Mouse (Mus musculus) heart, embryonic 16.5 days (tissue): ENCODE measurements around the gene Rps17. TPM values are rescaled to one million over a fixed set of nuclear protein-coding genes. Genes with fewer than 3 reads are reported as not detected.

Experiments
- ATAC-seq: fragments of 200-750 bp; cut with Nextera tagmentation; replicated peaks from 2 replicates; pipeline ENCODE4 v1.8.0; 2017; ENCODE audit warnings: moderate number of reproducible peaks; ENCODE audit not compliant: insufficient read depth, low FRiP score; ENCODE audit errors: extremely low read depth
- H3K27ac ChIP-seq: fragments of 300-500 bp; sonication (generic); 2 replicates; pipeline ENCODE4 v1.5.1; 2014; ENCODE audit warnings: mild to moderate bottlenecking, low read length, control low read depth, moderate library complexity
- H3K27me3 ChIP-seq: fragments of 300-500 bp; sonication (generic); 2 replicates; pipeline ENCODE4 v1.6.1; 2014; ENCODE audit warnings: low read length, mixed read lengths; ENCODE audit not compliant: control insufficient read depth, insufficient read depth
- H3K36me3 ChIP-seq: fragments of 300-500 bp; sonication (generic); 2 replicates; pipeline ENCODE4 v1.6.1; 2014; ENCODE audit not compliant: control insufficient read depth, insufficient read depth
- H3K4me1 ChIP-seq: fragments of 300-500 bp; sonication (generic); 2 replicates; pipeline ENCODE4 v1.6.1; 2014; ENCODE audit warnings: low read length, mixed read lengths; ENCODE audit not compliant: control insufficient read depth, insufficient read depth
- H3K4me2 ChIP-seq: fragments of 300-500 bp; sonication (generic); 2 replicates; pipeline ENCODE4 v1.6.1; 2014; ENCODE audit warnings: low read depth, mild to moderate bottlenecking, control low read depth, low read length
- H3K4me3 ChIP-seq: fragments of 300-500 bp; sonication (generic); 2 replicates; pipeline ENCODE4 v1.5.1; 2014; ENCODE audit warnings: mild to moderate bottlenecking, control low read depth, low read length
- H3K9ac ChIP-seq: fragments of 300-500 bp; sonication (generic); 2 replicates; pipeline ENCODE4 v1.6.1; 2014; ENCODE audit warnings: low read length, control low read depth
- H3K9me3 ChIP-seq: fragments of 300-500 bp; sonication (generic); replicated peaks from 2 replicates; pipeline ENCODE4 v1.6.1; 2016; ENCODE audit warnings: low read length; ENCODE audit not compliant: control insufficient read depth
- WGBS: fragments of 180-500 bp; shearing (Covaris S2); extraction: QIAGEN DNeasy Blood & Tissue Kit; methylation state at CpG from one replicate; pipeline ENCODE4 v1.1.7; 2014; 5-methylcytosine and 5-hydroxymethylcytosine counted together
- polyA plus RNA-seq: library from polyadenylated mRNA; unstranded; fragments of >200 nt; fragmentation: Nextera tagmentation; extraction: Ambion mirVana; gene quantifications from 2 replicates; pipeline ENCODE4 v1.2.1, GENCODE M21; 2015

Gene Rps17
- polyA plus RNA-seq, 1 experiment from 2014 or later: 728 TPM

GRCm38 (mm10) chr7:81319749-81320148, 25.3 kb downstream of the Rps17 start:
- Histone ChIP-seq H3K4me1 (no peaks in the 10 kb centered on the region), H3K4me2 (no peak overlapping the region), H3K27me3 (no peaks in the 10 kb centered on the region), H3K4me3 (no peak overlapping the region), H3K9ac (no peak overlapping the region), H3K36me3 (0 out of 2 replicates have a peak, but pooled peaks cover 2% of the 10 kb centered on the region), H3K27ac (no peak overlapping the region), H3K9me3 (no peaks in the 10 kb centered on the region)
- WGBS: 78% methylated on average over 6 of the region's 6 CpGs
- no peak for ATAC-seq

GRCm38 (mm10) chr7:81315583-81315982, 29.5 kb downstream of the Rps17 start:
- no peak overlapping the region for H3K9ac ChIP-seq

GRCm38 (mm10) chr7:81311581-81311980, 33.5 kb downstream of the Rps17 start:
- Histone ChIP-seq H3K27ac (no peak overlapping the region), H3K9ac (no peak overlapping the region), H3K27me3 (no peaks in the 10 kb centered on the region), H3K9me3 (no peaks in the 10 kb centered on the region), H3K4me3 (no peak overlapping the region), H3K4me2 (no peak overlapping the region), H3K4me1 (no peaks in the 10 kb centered on the region), H3K36me3 (no peaks in the 10 kb centered on the region)
- no peak for ATAC-seq

More at GRCm38 (mm10) chr7:81315583-81315982, 29.5 kb downstream of the Rps17 start:
- Histone ChIP-seq H3K4me2 (no peak overlapping the region), H3K27me3 (no peaks in the 10 kb centered on the region), H3K9me3 (no peaks in the 10 kb centered on the region), H3K4me1 (no peaks in the 10 kb centered on the region), H3K4me3 (no peak overlapping the region), H3K27ac (no peak overlapping the region), H3K36me3 (0 out of 2 replicates have a peak, but pooled peaks cover 2% of the 10 kb centered on the region)
- ATAC-seq: no peak
- WGBS: 63% methylated on average over 8 of the region's 8 CpGs

- no peaks in the 10 kb centered on the region for H3K36me3 ChIP-seq
- ATAC-seq: no peak
- H3K27ac ChIP-seq: no peak overlapping the region
- no peak overlapping the region for H3K4me2 ChIP-seq
- H3K4me1 ChIP-seq: no peaks in the 10 kb centered on the region
- no peak overlapping the region for H3K9ac ChIP-seq
- no peaks in the 10 kb centered on the region for H3K27me3 ChIP-seq
- no peaks in the 10 kb centered on the region for H3K9me3 ChIP-seq
- WGBS: 79% methylated on average over 1 of the region's 1 CpGs
- no peak overlapping the region for H3K4me3 ChIP-seq
These were observed 33.9 kb downstream of the Rps17 start for GRCm38 (mm10) chr7:81311130-81311529.

- Histone ChIP-seq H3K36me3 (no peaks in the 10 kb centered on the region), H3K9ac (no peak overlapping the region), H3K27ac (no peak overlapping the region), H3K4me2 (no peak overlapping the region), H3K4me3 (no peak overlapping the region), H3K27me3 (no peaks in the 10 kb centered on the region), H3K9me3 (no peaks in the 10 kb centered on the region), H3K4me1 (no peaks in the 10 kb centered on the region)
- WGBS: 65% methylated on average over 6 of the region's 6 CpGs
- no peak for ATAC-seq
These were observed 35.8 kb downstream of the Rps17 start for GRCm38 (mm10) chr7:81309247-81309646.

DNA sequence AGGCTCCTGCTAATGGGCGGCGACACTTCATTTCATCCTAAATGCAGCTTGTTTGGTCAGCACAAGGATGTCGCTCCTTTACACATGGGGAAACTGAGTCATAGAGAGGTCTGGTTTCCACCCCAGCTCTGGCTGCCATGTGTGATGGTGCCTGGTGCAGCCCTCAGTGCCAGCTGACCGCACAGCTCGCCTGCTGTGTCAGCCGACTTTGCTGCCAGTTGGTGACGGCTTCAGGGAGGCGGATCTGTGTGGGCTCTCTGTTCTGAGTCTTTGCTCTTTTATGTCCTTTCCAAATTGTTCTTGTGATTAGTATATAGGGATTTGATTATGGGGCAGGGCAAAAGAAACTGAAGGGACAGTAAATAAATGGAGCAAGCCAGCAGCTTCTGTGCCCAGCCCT, 37.3 kb downstream of the Rps17 start:
- Histone ChIP-seq H3K9me3 (no peaks in the 10 kb centered on the region), H3K4me1 (no peaks in the 10 kb centered on the region), H3K4me3 (no peak overlapping the region), H3K36me3 (no peaks in the 10 kb centered on the region), H3K9ac (no peak overlapping the region), H3K27me3 (no peaks in the 10 kb centered on the region), H3K4me2 (no peak overlapping the region), H3K27ac (no peak overlapping the region)
- no peak for ATAC-seq
- 81% methylated on average over 8 of the region's 8 CpGs for WGBS

- no peaks in the 10 kb centered on the region for H3K4me1 ChIP-seq
- no peak overlapping the region for H3K9ac ChIP-seq
- no peaks in the 10 kb centered on the region for H3K27me3 ChIP-seq
- no peak overlapping the region for H3K4me3 ChIP-seq
- no peak overlapping the region for H3K27ac ChIP-seq
- H3K36me3 ChIP-seq: no peaks in the 10 kb centered on the region
- no peak overlapping the region for H3K4me2 ChIP-seq
- 88% methylated on average over 5 of the region's 5 CpGs for WGBS
- no peaks in the 10 kb centered on the region for H3K9me3 ChIP-seq
- ATAC-seq: no peak
These were observed 40.4 kb downstream of the Rps17 start for GRCm38 (mm10) chr7:81304675-81305074.

- no peak overlapping the region for H3K27ac ChIP-seq
These were observed 41.0 kb downstream of the Rps17 start for GRCm38 (mm10) chr7:81304100-81304499.

DNA sequence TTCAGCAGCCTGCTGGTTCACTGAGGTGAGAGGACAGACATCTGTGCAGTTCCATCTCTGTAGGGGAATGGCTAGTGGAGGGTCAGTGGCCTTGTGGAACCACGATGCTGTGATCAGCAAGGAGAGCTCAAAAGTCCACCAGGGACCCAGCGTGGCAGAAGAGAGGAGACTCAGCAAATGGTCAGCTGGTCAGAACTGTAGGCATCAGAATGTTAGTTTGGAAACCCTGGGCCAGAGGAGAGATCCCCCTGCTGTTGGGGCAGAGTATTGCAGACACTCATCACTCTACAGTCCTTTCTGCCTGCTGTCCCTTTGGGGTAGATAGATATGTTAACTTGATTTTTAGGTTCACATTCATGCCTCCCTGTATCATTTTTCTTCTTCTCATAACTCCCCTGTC, 41.4 kb downstream of the Rps17 start:
- Histone ChIP-seq H3K9me3 (no peaks in the 10 kb centered on the region), H3K4me2 (no peak overlapping the region), H3K4me1 (no peaks in the 10 kb centered on the region), H3K36me3 (no peaks in the 10 kb centered on the region), H3K4me3 (no peak overlapping the region), H3K27ac (no peak overlapping the region), H3K9ac (no peak overlapping the region), H3K27me3 (no peaks in the 10 kb centered on the region)
- no peak for ATAC-seq
- WGBS: 89% methylated on average over 2 of the region's 2 CpGs

More at GRCm38 (mm10) chr7:81304100-81304499, 41.0 kb downstream of the Rps17 start:
- Histone ChIP-seq H3K9me3 (no peaks in the 10 kb centered on the region), H3K36me3 (no peaks in the 10 kb centered on the region), H3K9ac (no peak overlapping the region), H3K4me2 (no peak overlapping the region), H3K4me3 (no peak overlapping the region), H3K27me3 (no peaks in the 10 kb centered on the region), H3K4me1 (no peaks in the 10 kb centered on the region)
- no peak for ATAC-seq
- 70% methylated on average over 5 of the region's 5 CpGs for WGBS

DNA sequence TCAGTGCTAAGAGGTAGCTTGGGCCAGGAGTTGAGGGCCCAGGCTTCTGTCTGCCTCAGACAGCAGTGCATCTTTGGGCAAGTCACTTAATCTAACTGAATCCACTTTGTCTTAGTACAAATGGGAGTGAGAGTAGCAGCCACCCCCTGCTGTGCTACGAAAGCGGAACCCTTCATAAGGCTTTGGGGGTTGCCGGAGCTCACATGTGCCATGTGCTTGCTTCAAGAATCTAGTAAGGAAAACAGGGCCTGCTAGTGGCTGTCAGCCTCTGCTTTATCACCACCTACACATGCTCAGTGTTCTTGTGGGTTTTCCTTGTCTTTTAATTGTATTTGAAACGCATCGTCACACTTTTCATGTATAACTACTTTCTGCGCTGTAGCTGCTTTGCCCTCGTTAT, 43.7 kb downstream of the Rps17 start:
- no peak overlapping the region for H3K4me3 ChIP-seq
- H3K4me1 ChIP-seq: no peaks in the 10 kb centered on the region
- H3K27me3 ChIP-seq: no peaks in the 10 kb centered on the region
- H3K9me3 ChIP-seq: no peaks in the 10 kb centered on the region
- no peak overlapping the region for H3K27ac ChIP-seq
- no peaks in the 10 kb centered on the region for H3K36me3 ChIP-seq
- H3K4me2 ChIP-seq: no peak overlapping the region
- ATAC-seq: no peak
- no peak overlapping the region for H3K9ac ChIP-seq
- WGBS: 85% methylated on average over 7 of the region's 7 CpGs
